Mouse (Mus musculus) layer of hippocampus, adult 9-11 months (tissue): ENCODE measurements at regions not wholly inside any gene's neighbourhood (a gene's known extent, or its start where the extent isn't known, plus 50 kb on each side); places are given as distances from the start of the nearest gene placed in this dataset.

Experiments used
- DNase-seq: peaks from one replicate; pipeline ENCODE4 v3.0.0; 2022

- no peak for DNase-seq
Observed at GRCm38 (mm10) chr9:87965103-87965780, 234.2 kb upstream of the Tbx18 start.

- no peak for DNase-seq
Observed at GRCm38 (mm10) chr9:87968190-87969082, 237.4 kb upstream of the Tbx18 start.

GRCm38 (mm10) chr9:87970586-87970985 lies 239.5 kb upstream of the Tbx18 start:
- DNase-seq: no peak

- no peak for DNase-seq
Observed at GRCm38 (mm10) chr9:87971791-87972190, 240.7 kb upstream of the Tbx18 start.

GRCm38 (mm10) chr9:87973531-87973930 lies 242.5 kb upstream of the Tbx18 start:
- DNase-seq: no peak

GRCm38 (mm10) chr9:87984910-87985309 lies 253.8 kb upstream of the Tbx18 start:
- DNase-seq: no peak

GRCm38 (mm10) chr9:87985439-87985838 lies 254.4 kb upstream of the Tbx18 start:
- no peak for DNase-seq

GRCm38 (mm10) chr9:88005945-88006700 lies 275.1 kb upstream of the Tbx18 start:
- no peak for DNase-seq

GRCm38 (mm10) chr9:88023752-88024151 lies 292.7 kb upstream of the Tbx18 start:
- DNase-seq: no peak

- no peak for DNase-seq
Observed at GRCm38 (mm10) chr9:88025936-88026335, 294.9 kb upstream of the Tbx18 start.

- peak; percentile 69 for DNase-seq
Observed at GRCm38 (mm10) chr9:88030509-88031148, 296.4 kb upstream of the Nt5e start.

GRCm38 (mm10) chr9:88037560-88037959 lies 289.4 kb upstream of the Nt5e start:
- DNase-seq: no peak

- no peak for DNase-seq
Observed at GRCm38 (mm10) chr9:88049270-88049669, 277.7 kb upstream of the Nt5e start.

- DNase-seq: no peak
Observed at GRCm38 (mm10) chr9:88049792-88050191, 277.2 kb upstream of the Nt5e start.

- no peak for DNase-seq
Observed at GRCm38 (mm10) chr9:88058551-88058950, 268.4 kb upstream of the Nt5e start.

GRCm38 (mm10) chr9:88059005-88059404 lies 268.0 kb upstream of the Nt5e start:
- no peak for DNase-seq

GRCm38 (mm10) chr9:88063973-88064676 lies 262.9 kb upstream of the Nt5e start:
- no peak for DNase-seq

GRCm38 (mm10) chr9:88065057-88065456 lies 261.9 kb upstream of the Nt5e start:
- no peak for DNase-seq

GRCm38 (mm10) chr9:88065777-88066176 lies 261.2 kb upstream of the Nt5e start:
- no peak for DNase-seq

GRCm38 (mm10) chr9:88068322-88068721 lies 258.7 kb upstream of the Nt5e start:
- DNase-seq: no peak

- no peak for DNase-seq
Observed at GRCm38 (mm10) chr9:88068881-88069304, 258.1 kb upstream of the Nt5e start.

- DNase-seq: no peak
Observed at GRCm38 (mm10) chr9:88069834-88070233, 257.2 kb upstream of the Nt5e start.
